Mouse (Mus musculus) embryonic facial prominence, embryonic 13.5 days (tissue): ENCODE measurements around the gene Klk1b3. TPM values are rescaled to one million over a fixed set of nuclear protein-coding genes. Genes with fewer than 3 reads are reported as not detected.
"Not testable (repeated sequence)": the region's sequence is repeated elsewhere in the genome, so short reads cannot be mapped to it uniquely, and the experiment has no call there.

ENCODE experiments used
- ATAC-seq: fragments of 200-750 bp; cut with Nextera tagmentation; 2 replicates; pipeline ENCODE4 v1.8.0; 2017; ENCODE audit warnings: low read depth; ENCODE audit not compliant: insufficient number of reproducible peaks, insufficient read depth, low FRiP score, low TSS enrichment
- H3K27ac ChIP-seq: fragments of 300-500 bp; sonication (generic); 2 replicates; pipeline ENCODE4 v1.5.1; 2015; ENCODE audit warnings: moderate library complexity, mild to moderate bottlenecking, inconsistent platforms
- H3K27me3 ChIP-seq: fragments of 300-500 bp; sonication (generic); 2 replicates; pipeline ENCODE4 v1.6.1; 2015; ENCODE audit warnings: mild to moderate bottlenecking, inconsistent platforms
- H3K36me3 ChIP-seq: fragments of 300-500 bp; sonication (generic); 2 replicates; pipeline ENCODE4 v1.6.1; 2015; ENCODE audit warnings: mild to moderate bottlenecking, inconsistent platforms
- H3K4me1 ChIP-seq: fragments of 300-500 bp; sonication (generic); 2 replicates; pipeline ENCODE4 v1.6.1; 2015; ENCODE audit warnings: inconsistent platforms
- H3K4me2 ChIP-seq: fragments of 300-500 bp; sonication (generic); 2 replicates; pipeline ENCODE4 v1.6.1; 2015; ENCODE audit warnings: moderate library complexity, mild to moderate bottlenecking, inconsistent platforms
- H3K4me3 ChIP-seq: fragments of 300-500 bp; sonication (generic); 2 replicates; pipeline ENCODE4 v1.5.1; 2015; ENCODE audit warnings: mild to moderate bottlenecking, inconsistent platforms
- H3K9ac ChIP-seq: fragments of 300-500 bp; sonication (generic); 2 replicates; pipeline ENCODE4 v1.6.1; 2015; ENCODE audit warnings: mild to moderate bottlenecking, inconsistent platforms
- H3K9me3 ChIP-seq: fragments of 300-500 bp; sonication (generic); 2 replicates; pipeline ENCODE4 v1.6.1; 2016; ENCODE audit warnings: inconsistent platforms
- WGBS: fragments of 180-500 bp; shearing (Covaris S2); methylation state at CpG from one replicate; pipeline ENCODE4 v1.1.7; 2015; ENCODE audit warnings: mixed read lengths; 5-methylcytosine and 5-hydroxymethylcytosine counted together
- polyA plus RNA-seq: library from polyadenylated mRNA; unstranded; fragments of >200 nt; fragmentation: Nextera tagmentation; extraction: Ambion mirVana; gene quantifications from 2 replicates; pipeline ENCODE4 v1.2.1, GENCODE M21; 2015

The Klk1b3 gene
- polyA plus RNA-seq, 1 experiment from 2014 or later, result not detected

DNA sequence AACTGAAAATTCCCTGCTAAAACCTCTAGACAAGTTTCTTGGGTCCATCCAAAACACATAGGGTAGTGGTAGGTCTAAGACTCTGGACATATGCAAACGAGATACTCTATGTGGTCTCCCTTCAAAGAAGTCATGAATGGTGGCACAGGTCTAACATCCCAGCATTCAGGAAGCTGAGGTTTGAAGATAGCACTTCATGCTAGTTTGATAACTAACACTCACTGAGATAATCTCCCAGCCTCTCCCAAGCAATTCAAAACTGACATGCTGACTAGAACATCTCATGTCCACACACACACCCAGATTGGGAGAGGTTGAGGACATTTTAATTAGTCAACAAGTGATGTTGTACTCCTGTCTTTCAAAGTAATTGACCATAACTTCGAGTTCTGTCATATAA lies 41.9 kb downstream of the Klk1b3 start:
- ATAC-seq, result no peak
- WGBS, result 42% methylated on average over 2 of the region's 2 CpGs

DNA sequence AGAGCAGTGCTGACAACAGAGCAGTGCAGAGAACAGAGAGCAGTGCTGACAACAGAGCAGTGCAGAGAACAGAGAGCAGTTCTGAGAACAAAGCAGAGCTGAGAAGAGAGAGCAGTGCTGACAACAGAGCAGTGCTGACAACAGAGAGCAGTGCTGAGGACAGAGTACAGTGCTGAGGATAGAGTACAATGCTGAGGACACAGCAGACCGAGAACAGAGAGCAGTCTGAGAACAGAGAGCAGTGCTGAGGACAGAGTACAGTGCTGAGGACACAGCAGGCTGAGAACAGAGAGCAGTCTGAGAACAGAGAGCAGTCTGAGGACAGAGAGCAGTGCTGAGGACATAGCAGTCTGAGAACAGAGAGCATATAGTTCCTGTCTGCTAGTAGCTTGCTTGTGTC lies 42.7 kb downstream of the Klk1b3 start:
- Histone ChIP-seq H3K9me3 (no peaks in the 10 kb centered on the region), H3K4me2 (no peak overlapping the region), H3K4me3 (no peak overlapping the region), H3K9ac (no peak overlapping the region), H3K27ac (no peak overlapping the region), H3K4me1 (peaks cover 7% of the 10 kb centered on the region), H3K36me3 (no peaks in the 10 kb centered on the region), H3K27me3 (no peaks in the 10 kb centered on the region)
- 59% methylated on average over 1 of the region's 1 CpGs for WGBS
- no peak for ATAC-seq

More for the DNA sequence above, 41.9 kb downstream of the Klk1b3 start:
- Histone ChIP-seq H3K4me3 (no peak overlapping the region), H3K4me2 (no peak overlapping the region), H3K9ac (no peak overlapping the region), H3K27ac (no peak overlapping the region), H3K27me3 (no peaks in the 10 kb centered on the region), H3K4me1 (no peaks in the 10 kb centered on the region), H3K36me3 (no peaks in the 10 kb centered on the region), H3K9me3 (no peaks in the 10 kb centered on the region)

DNA sequence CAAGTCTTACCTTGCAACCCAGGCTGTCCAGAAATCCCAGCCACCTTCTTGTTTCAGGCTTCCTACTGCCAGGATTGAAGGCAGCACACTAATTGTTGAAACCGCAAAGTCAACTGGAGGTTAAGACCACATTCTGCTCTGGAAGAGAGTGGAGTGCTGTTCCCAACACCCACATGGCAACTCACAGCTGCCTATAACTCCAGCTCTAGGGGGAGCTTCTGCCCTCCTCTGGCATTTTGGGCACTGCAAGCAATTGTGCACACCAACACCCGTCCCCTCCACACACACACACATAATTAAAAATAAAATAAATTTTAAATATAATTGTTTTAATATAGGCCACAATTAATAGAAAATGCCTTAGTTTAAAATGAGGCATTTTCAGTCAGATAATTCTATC lies 43.2 kb downstream of the Klk1b3 start:
- ATAC-seq, result no peak
- H3K4me3 ChIP-seq, result no peak overlapping the region
- H3K27ac ChIP-seq, result no peak overlapping the region
- no peaks in the 10 kb centered on the region for H3K9me3 ChIP-seq
- peaks cover 7% of the 10 kb centered on the region for H3K4me1 ChIP-seq
- H3K27me3 ChIP-seq, result no peaks in the 10 kb centered on the region
- no peak overlapping the region for H3K4me2 ChIP-seq
- H3K36me3 ChIP-seq, result no peaks in the 10 kb centered on the region
- H3K9ac ChIP-seq, result no peak overlapping the region
- WGBS, result 61% methylated on average over 2 of the region's 2 CpGs

DNA sequence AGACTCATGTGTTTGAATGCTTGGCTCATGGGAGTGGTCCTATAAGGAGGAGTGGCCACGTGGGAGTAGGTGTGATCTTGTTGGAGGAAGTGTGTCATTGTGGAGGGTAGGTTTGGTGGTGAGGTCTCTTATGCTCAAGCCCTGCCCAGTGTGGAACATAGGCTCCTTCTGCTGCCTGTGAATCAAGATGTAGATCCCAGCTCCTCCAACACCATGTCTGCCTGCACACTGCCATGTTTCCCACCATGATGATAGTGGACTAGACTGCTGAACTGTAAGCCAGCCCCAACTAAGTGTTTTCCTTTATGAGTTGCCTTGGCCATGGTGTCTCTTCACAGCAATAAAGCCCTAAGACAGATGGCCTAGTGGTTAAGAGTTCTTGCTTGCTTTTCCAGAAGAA lies 46.1 kb downstream of the Klk1b3 start:
- Histone ChIP-seq H3K36me3 (peaks cover 13% of the 10 kb centered on the region), H3K4me3 (no peak overlapping the region), H3K27ac (no peak overlapping the region), H3K27me3 (no peaks in the 10 kb centered on the region), H3K4me1 (peaks cover 19% of the 10 kb centered on the region), H3K4me2 (no peak overlapping the region), H3K9me3 (no peaks in the 10 kb centered on the region), H3K9ac (no peak overlapping the region)
- no peak for ATAC-seq
- 60% methylated on average over 1 of the region's 1 CpGs for WGBS

DNA sequence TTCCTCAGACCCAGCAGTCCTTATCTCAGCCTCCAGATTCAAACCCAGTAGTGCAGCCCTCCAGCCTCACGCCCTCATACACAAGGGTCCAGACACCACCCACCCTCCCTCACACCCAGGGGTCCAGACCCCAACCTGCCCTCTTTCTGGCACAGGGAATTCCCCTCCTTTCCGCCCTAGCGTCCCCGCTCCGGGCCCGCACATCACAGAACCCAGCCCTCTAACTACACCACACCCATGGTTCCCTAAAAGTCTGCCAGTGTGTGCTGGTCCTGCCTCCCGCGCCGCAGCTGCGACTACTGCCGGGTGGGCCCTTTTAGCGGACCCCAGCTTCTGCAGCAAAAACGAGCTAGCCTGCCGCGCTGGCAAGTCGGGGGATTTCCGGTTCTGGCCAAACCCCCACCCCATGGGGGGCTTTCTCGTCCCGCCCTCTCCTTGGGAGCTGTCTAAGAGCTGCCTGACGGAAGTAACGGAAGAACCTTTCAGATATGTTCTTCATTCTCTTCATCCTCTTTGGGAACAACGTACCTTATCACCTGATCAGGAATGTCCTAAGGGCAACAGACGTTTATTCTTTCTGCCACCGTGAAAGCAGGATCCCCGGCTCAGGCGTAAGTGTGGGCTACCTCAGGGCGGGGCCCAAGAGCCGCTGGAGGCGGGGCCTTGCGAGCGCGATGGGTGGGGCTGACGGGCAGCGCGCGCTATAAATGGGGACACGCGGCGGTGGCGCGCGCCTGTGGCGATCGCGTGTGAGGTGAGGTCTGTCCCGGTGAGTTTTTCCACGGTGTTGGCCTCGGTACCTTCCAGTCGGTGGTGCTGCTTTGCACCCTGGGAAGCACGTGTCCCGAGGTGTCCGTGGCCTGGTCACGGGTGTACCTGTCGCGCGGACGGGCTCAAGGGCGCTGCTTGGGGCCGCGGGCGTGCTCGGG lies 48.3 kb downstream of the Klk1b3 start, which contains the start of the genes 1700028J19Rik and 2410002F23Rik:
TSS of gene 1700028J19Rik (minus strand) at position 641 of the 929 bp plus-strand sequence.
TSS of gene 2410002F23Rik (plus strand) at position 668 of the 929 bp plus-strand sequence.
- H3K4me1 ChIP-seq, result peaks cover 28% of the 10 kb centered on the region
- H3K4me2 ChIP-seq, result peak within 1 kb of the TSS; percentile 79
- H3K27me3 ChIP-seq, result no peaks in the 10 kb centered on the region
- peaks cover 34% of the 10 kb centered on the region for H3K36me3 ChIP-seq
- H3K9me3 ChIP-seq, result no peaks in the 10 kb centered on the region
- H3K9ac ChIP-seq, result peak within 1 kb of the TSS; percentile 89
- ATAC-seq, result peak; percentile 85
- H3K4me3 ChIP-seq, result peak within 1 kb of the TSS; percentile 91
- H3K27ac ChIP-seq, result peak within 1 kb of the TSS; percentile 93
- under 1% methylated on average over 62 of the region's 62 CpGs for WGBS

DNA sequence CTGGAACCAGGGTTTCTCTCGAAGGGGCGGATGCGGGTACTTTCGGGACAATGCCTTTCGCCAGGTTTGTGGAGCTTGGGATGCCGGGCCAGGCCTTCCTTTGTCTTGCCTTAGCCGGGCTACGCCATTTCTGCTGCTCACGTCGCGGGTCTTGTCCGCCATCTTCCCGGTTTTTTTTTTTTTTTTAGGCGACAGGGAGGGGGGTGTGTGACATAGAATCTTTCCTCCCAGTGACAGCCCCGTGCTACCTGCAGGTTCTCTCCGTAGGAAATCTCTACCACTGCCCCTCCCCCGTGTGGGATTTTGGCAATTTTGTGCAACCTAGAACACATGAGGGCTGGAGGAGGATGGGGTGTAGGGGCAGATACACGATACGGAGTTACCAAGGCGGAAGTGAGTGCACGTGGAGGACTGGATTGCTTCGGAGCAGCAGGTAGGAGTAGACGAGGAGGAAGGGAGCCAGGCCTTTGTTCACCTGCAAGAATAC lies 49.0 kb downstream of the Klk1b3 start:
- Histone ChIP-seq H3K9me3 (no peaks in the 10 kb centered on the region), H3K36me3 (peaks cover 38% of the 10 kb centered on the region), H3K27ac (peak overlapping the region; percentile 93), H3K4me3 (peak overlapping the region; percentile 91), H3K4me2 (peak overlapping the region; percentile 79), H3K9ac (peak overlapping the region; percentile 89), H3K4me1 (peaks cover 28% of the 10 kb centered on the region), H3K27me3 (no peaks in the 10 kb centered on the region)
- ATAC-seq, result no peak
- under 1% methylated on average over 23 of the region's 23 CpGs for WGBS

DNA sequence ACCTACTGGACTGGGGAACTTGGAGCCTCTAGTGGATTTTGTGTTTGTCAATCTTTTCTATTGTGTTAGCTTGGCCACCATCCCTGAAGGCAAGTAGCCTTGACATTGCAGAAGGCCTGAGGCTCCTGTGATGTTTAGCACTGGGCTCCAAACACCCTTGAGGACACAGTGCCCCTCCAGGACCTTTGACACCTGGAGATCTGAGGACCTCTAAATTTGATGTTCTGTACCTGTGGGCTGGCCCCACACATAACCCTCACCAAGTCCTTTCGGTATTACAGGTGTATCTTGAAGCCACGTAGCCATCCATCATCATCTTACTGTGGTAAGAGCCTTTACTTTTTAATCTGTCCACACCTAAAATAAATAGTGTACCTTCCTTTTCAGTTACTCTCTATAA lies 50.0 kb downstream of the Klk1b3 start:
- no peak overlapping the region for H3K27ac ChIP-seq
- peak overlapping the region; percentile 79 for H3K4me2 ChIP-seq
- H3K36me3 ChIP-seq, result peaks cover 47% of the 10 kb centered on the region
- H3K4me3 ChIP-seq, result peak overlapping the region; percentile 91
- peaks cover 30% of the 10 kb centered on the region for H3K4me1 ChIP-seq
- no peak for ATAC-seq
- WGBS, result 89% methylated on average over 2 of the region's 2 CpGs
- no peaks in the 10 kb centered on the region for H3K9me3 ChIP-seq
- peak overlapping the region; percentile 89 for H3K9ac ChIP-seq
- H3K27me3 ChIP-seq, result no peaks in the 10 kb centered on the region

DNA sequence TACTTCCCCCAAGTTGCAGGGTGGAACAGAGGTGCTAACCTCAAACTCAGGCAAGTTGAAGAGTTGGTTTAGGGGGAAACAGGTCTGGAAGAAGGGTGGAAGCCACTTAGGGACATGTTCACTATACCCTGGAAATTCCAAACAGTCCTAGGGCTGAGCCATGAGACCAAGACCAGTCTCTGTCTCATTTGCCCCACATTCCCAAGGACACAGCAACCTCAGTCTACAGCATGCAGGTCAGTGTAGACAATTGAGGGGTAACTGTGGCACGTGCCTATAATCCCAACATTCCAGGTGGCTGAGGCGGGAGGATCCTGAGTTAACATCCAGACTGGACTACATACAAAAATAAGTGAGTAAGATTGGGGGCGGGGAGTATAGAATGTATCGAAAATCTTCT lies 51.3 kb downstream of the Klk1b3 start:
- 92% methylated on average over 4 of the region's 4 CpGs for WGBS

DNA sequence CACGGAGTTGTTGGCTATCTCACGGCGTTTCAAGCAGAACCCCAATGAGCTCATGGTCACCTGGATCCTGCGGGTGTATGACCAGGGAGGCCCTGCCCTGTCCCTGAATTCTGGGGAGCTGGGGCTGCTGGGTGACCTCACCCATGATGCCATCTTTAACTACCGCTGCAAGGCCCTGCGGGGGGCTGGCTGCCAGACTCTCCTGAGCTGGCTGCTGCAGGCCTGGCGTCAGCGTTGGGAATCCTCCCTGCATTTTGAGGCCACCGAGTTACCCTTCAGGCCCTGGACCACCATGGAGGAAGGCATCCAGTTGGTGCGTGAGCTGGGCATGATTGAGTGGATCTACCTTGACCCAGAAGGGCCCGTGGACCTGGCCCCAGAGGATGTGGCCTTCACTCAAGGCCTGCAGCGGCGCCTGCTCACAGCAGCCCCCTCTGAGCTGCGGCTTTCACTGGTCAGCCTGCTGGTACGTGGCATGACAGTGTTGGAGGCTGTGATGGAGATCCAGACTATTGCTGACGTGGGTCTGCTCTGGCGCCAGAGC lies 52.8 kb downstream of the Klk1b3 start:
- H3K9me3 ChIP-seq, H3K4me3 ChIP-seq, ATAC-seq, H3K9ac ChIP-seq, H3K27me3 ChIP-seq, H3K4me2 ChIP-seq, H3K27ac ChIP-seq: not testable (repeated sequence)
- 89% methylated on average over 17 of the region's 17 CpGs for WGBS
- H3K36me3 ChIP-seq, result peaks cover 61% of the 10 kb centered on the region
- H3K4me1 ChIP-seq, result peaks cover 25% of the 10 kb centered on the region

More for the DNA sequence above, 51.3 kb downstream of the Klk1b3 start:
- Histone ChIP-seq H3K9me3 (no peaks in the 10 kb centered on the region), H3K4me1 (peaks cover 31% of the 10 kb centered on the region), H3K4me3 (no peak overlapping the region), H3K4me2 (no peak overlapping the region), H3K27me3 (no peaks in the 10 kb centered on the region), H3K36me3 (peaks cover 57% of the 10 kb centered on the region), H3K9ac (no peak overlapping the region), H3K27ac (no peak overlapping the region)
- ATAC-seq, result no peak
